Mouse (Mus musculus) embryonic facial prominence, embryonic 15.5 days (tissue): Measurements from ENCODE around the gene Prdm16. TPM values are rescaled to one million over a fixed set of nuclear protein-coding genes. Genes with fewer than 3 reads are reported as not detected.

ENCODE experiments used
- ATAC-seq: fragments of 200-750 bp; cut with Nextera tagmentation; 2 replicates; pipeline ENCODE4 v1.8.0; 2017; ENCODE audit warnings: low read depth, moderate TSS enrichment; ENCODE audit not compliant: insufficient number of reproducible peaks, low FRiP score, low TSS enrichment
- H3K27ac ChIP-seq: fragments of 300-500 bp; sonication (generic); replicated peaks from 2 replicates; pipeline ENCODE4 v1.5.1; 2015; ENCODE audit warnings: mild to moderate bottlenecking, inconsistent platforms
- H3K27me3 ChIP-seq: fragments of 300-500 bp; sonication (generic); 2 replicates; pipeline ENCODE4 v1.6.1; 2015; ENCODE audit warnings: inconsistent platforms
- H3K36me3 ChIP-seq: fragments of 300-500 bp; sonication (generic); 2 replicates; pipeline ENCODE4 v1.6.1; 2015; ENCODE audit warnings: mild to moderate bottlenecking, inconsistent platforms
- H3K4me1 ChIP-seq: fragments of 300-500 bp; sonication (generic); 2 replicates; pipeline ENCODE4 v1.6.1; 2015; ENCODE audit warnings: inconsistent platforms
- H3K4me2 ChIP-seq: fragments of 300-500 bp; sonication (generic); replicated peaks from 2 replicates; pipeline ENCODE4 v1.6.1; 2015; ENCODE audit warnings: mild to moderate bottlenecking, inconsistent platforms
- H3K4me3 ChIP-seq: fragments of 300-500 bp; sonication (generic); replicated peaks from 2 replicates; pipeline ENCODE4 v1.5.1; 2015; ENCODE audit warnings: mild to moderate bottlenecking, inconsistent platforms
- H3K9ac ChIP-seq: fragments of 300-500 bp; sonication (generic); 2 replicates; pipeline ENCODE4 v1.6.1; 2015; ENCODE audit warnings: inconsistent platforms
- H3K9me3 ChIP-seq: fragments of 300-500 bp; sonication (generic); replicated peaks from 2 replicates; pipeline ENCODE4 v1.6.1; 2016; ENCODE audit warnings: inconsistent platforms
- WGBS: fragments of 180-500 bp; shearing (Covaris S2); methylation state at CpG from one replicate; pipeline ENCODE4 v1.1.7; 2015; 5-methylcytosine and 5-hydroxymethylcytosine counted together
- polyA plus RNA-seq: library from polyadenylated mRNA; unstranded; fragments of >200 nt; fragmentation: Nextera tagmentation; extraction: Ambion mirVana; gene quantifications from 2 replicates; pipeline ENCODE4 v1.2.1, GENCODE M21; 2015

Prdm16 gene
- polyA plus RNA-seq, 1 experiment from 2014 or later: 12.5 TPM

GRCm38 (mm10) chr4:154445721-154446120 lies 191.0 kb downstream of the Prdm16 start:
- H3K27me3 ChIP-seq: 0 out of 2 replicates have a peak, but pooled peaks cover 3% of the 10 kb centered on the region
- H3K27ac ChIP-seq: no peak overlapping the region
- H3K36me3 ChIP-seq: no peaks in the 10 kb centered on the region
- H3K4me1 ChIP-seq: 0 out of 2 replicates have a peak, but pooled peaks cover 3% of the 10 kb centered on the region
- no peak overlapping the region for H3K9ac ChIP-seq
- H3K4me3 ChIP-seq: no peak overlapping the region
- WGBS: 45% methylated on average over 9 of the region's 9 CpGs
- no peak for ATAC-seq
- no peaks in the 10 kb centered on the region for H3K9me3 ChIP-seq
- H3K4me2 ChIP-seq: no peak overlapping the region

- ATAC-seq: no peak
- Histone ChIP-seq H3K4me2 (no peak overlapping the region), H3K4me1 (0 out of 2 replicates have a peak, but pooled peaks cover 3% of the 10 kb centered on the region), H3K27me3 (peaks cover 6% of the 10 kb centered on the region; the same call in 1 of the 2 replicates), H3K9ac (no peak overlapping the region), H3K9me3 (no peaks in the 10 kb centered on the region), H3K36me3 (no peaks in the 10 kb centered on the region), H3K4me3 (no peak overlapping the region), H3K27ac (no peak overlapping the region)
- WGBS: 43% methylated on average over 9 of the region's 9 CpGs
These were observed 193.9 kb downstream of the Prdm16 start for GRCm38 (mm10) chr4:154442645-154443304.

GRCm38 (mm10) chr4:154439455-154440052 lies 197.1 kb downstream of the Prdm16 start:
- Histone ChIP-seq H3K27ac (no peak overlapping the region), H3K9ac (no peak overlapping the region), H3K27me3 (peaks cover 4% of the 10 kb centered on the region; the same call in 1 of the 2 replicates), H3K4me3 (no peak overlapping the region), H3K9me3 (no peaks in the 10 kb centered on the region), H3K4me2 (no peak overlapping the region), H3K36me3 (no peaks in the 10 kb centered on the region), H3K4me1 (0 out of 2 replicates have a peak, but pooled peaks cover 2% of the 10 kb centered on the region)
- WGBS: 61% methylated on average over 14 of the region's 14 CpGs
- ATAC-seq: no peak

GRCm38 (mm10) chr4:154438610-154439009 lies 198.1 kb downstream of the Prdm16 start:
- Histone ChIP-seq H3K4me1 (no peaks in the 10 kb centered on the region), H3K9ac (no peak overlapping the region), H3K4me3 (no peak overlapping the region), H3K9me3 (no peaks in the 10 kb centered on the region), H3K27ac (no peak overlapping the region), H3K4me2 (no peak overlapping the region), H3K36me3 (no peaks in the 10 kb centered on the region), H3K27me3 (peaks cover 4% of the 10 kb centered on the region; the same call in 1 of the 2 replicates)
- WGBS: 62% methylated on average over 15 of the region's 15 CpGs
- 0 out of 2 replicates have a peak, but pooled peaks have one; percentile 30 for ATAC-seq

GRCm38 (mm10) chr4:154429770-154430169 lies 206.9 kb downstream of the Prdm16 start:
- H3K9me3 ChIP-seq: no peaks in the 10 kb centered on the region
- no peaks in the 10 kb centered on the region for H3K36me3 ChIP-seq
- H3K27ac ChIP-seq: no peak overlapping the region
- no peak overlapping the region for H3K4me3 ChIP-seq
- peaks cover 22% of the 10 kb centered on the region for H3K4me1 ChIP-seq
- H3K9ac ChIP-seq: no peak overlapping the region
- H3K27me3 ChIP-seq: peaks cover 27% of the 10 kb centered on the region; the same call in 1 of the 2 replicates
- ATAC-seq: no peak
- 41% methylated on average over 2 of the region's 2 CpGs for WGBS
- no peak overlapping the region for H3K4me2 ChIP-seq

- no peaks in the 10 kb centered on the region for H3K9me3 ChIP-seq
- H3K9ac ChIP-seq: no peak overlapping the region
- H3K27me3 ChIP-seq: peaks cover 44% of the 10 kb centered on the region
- no peak overlapping the region for H3K27ac ChIP-seq
- H3K36me3 ChIP-seq: no peaks in the 10 kb centered on the region
- 50% methylated on average over 7 of the region's 7 CpGs for WGBS
- H3K4me1 ChIP-seq: peaks cover 44% of the 10 kb centered on the region
- ATAC-seq: no peak
- no peak overlapping the region for H3K4me3 ChIP-seq
- H3K4me2 ChIP-seq: no peak overlapping the region
These were observed 209.8 kb downstream of the Prdm16 start for GRCm38 (mm10) chr4:154426901-154427300.

GRCm38 (mm10) chr4:154425284-154425683 lies 211.4 kb downstream of the Prdm16 start:
- H3K4me1 ChIP-seq: peaks cover 45% of the 10 kb centered on the region
- H3K4me2 ChIP-seq: no peak overlapping the region

GRCm38 (mm10) chr4:154424681-154425080 lies 212.0 kb downstream of the Prdm16 start:
- no peak overlapping the region for H3K9ac ChIP-seq
- H3K9me3 ChIP-seq: no peaks in the 10 kb centered on the region
- peaks cover 57% of the 10 kb centered on the region for H3K27me3 ChIP-seq
- H3K4me2 ChIP-seq: no peak overlapping the region
- no peaks in the 10 kb centered on the region for H3K36me3 ChIP-seq
- peak overlapping the region; percentile 24; the same call in 1 of the 2 replicates for H3K27ac ChIP-seq
- WGBS: 25% methylated on average over 11 of the region's 11 CpGs
- no peak for ATAC-seq
- H3K4me1 ChIP-seq: peaks cover 51% of the 10 kb centered on the region
- no peak overlapping the region for H3K4me3 ChIP-seq

More at GRCm38 (mm10) chr4:154425284-154425683, 211.4 kb downstream of the Prdm16 start:
- peaks cover 51% of the 10 kb centered on the region for H3K27me3 ChIP-seq
- no peak overlapping the region for H3K4me3 ChIP-seq
- H3K27ac ChIP-seq: peak overlapping the region; percentile 24
- H3K9me3 ChIP-seq: no peaks in the 10 kb centered on the region
- WGBS: 26% methylated on average over 17 of the region's 17 CpGs
- no peak for ATAC-seq
- H3K36me3 ChIP-seq: no peaks in the 10 kb centered on the region
- no peak overlapping the region for H3K9ac ChIP-seq

- Histone ChIP-seq H3K9me3 (no peaks in the 10 kb centered on the region), H3K27me3 (peaks cover 54% of the 10 kb centered on the region), H3K36me3 (no peaks in the 10 kb centered on the region), H3K27ac (no peak overlapping the region), H3K4me2 (no peak overlapping the region), H3K9ac (no peak overlapping the region), H3K4me1 (peaks cover 53% of the 10 kb centered on the region), H3K4me3 (no peak overlapping the region)
- no peak for ATAC-seq
- WGBS: 8% methylated on average over 10 of the region's 10 CpGs
These were observed 214.2 kb downstream of the Prdm16 start for GRCm38 (mm10) chr4:154422431-154422913.

GRCm38 (mm10) chr4:154420749-154421148 lies 215.9 kb downstream of the Prdm16 start:
- Histone ChIP-seq H3K27ac (no peak overlapping the region), H3K4me3 (no peak overlapping the region), H3K4me1 (peaks cover 41% of the 10 kb centered on the region), H3K4me2 (no peak overlapping the region), H3K27me3 (peaks cover 42% of the 10 kb centered on the region), H3K36me3 (no peaks in the 10 kb centered on the region), H3K9ac (no peak overlapping the region), H3K9me3 (no peaks in the 10 kb centered on the region)
- ATAC-seq: no peak
- WGBS: 31% methylated on average over 17 of the region's 17 CpGs

GRCm38 (mm10) chr4:154419766-154420165 lies 216.9 kb downstream of the Prdm16 start:
- Histone ChIP-seq H3K9ac (no peak overlapping the region), H3K27me3 (peaks cover 44% of the 10 kb centered on the region), H3K4me3 (no peak overlapping the region), H3K27ac (no peak overlapping the region), H3K4me1 (peaks cover 31% of the 10 kb centered on the region), H3K36me3 (no peaks in the 10 kb centered on the region), H3K9me3 (no peaks in the 10 kb centered on the region), H3K4me2 (no peak overlapping the region)
- no peak for ATAC-seq
- 56% methylated on average over 4 of the region's 4 CpGs for WGBS
